Mouse (Mus musculus): ENCODE data around the gene Tnn.
A peak's percentile ranks its signal among the peaks of the same experiment; 100 is the strongest.

Gene Tnn

GRCm38 (mm10) chr1:160082647-160083046, 70.7 kb downstream of the Tnn start:
- DNase-seq (ENCODE audit: low spot score in 2 of 2): no peak

- DNase-seq (ENCODE audit: low spot score in 2 of 2): peak; percentile 76 to 85
These were observed 72.5 kb downstream of the Tnn start for GRCm38 (mm10) chr1:160080800-160081436.

DNA sequence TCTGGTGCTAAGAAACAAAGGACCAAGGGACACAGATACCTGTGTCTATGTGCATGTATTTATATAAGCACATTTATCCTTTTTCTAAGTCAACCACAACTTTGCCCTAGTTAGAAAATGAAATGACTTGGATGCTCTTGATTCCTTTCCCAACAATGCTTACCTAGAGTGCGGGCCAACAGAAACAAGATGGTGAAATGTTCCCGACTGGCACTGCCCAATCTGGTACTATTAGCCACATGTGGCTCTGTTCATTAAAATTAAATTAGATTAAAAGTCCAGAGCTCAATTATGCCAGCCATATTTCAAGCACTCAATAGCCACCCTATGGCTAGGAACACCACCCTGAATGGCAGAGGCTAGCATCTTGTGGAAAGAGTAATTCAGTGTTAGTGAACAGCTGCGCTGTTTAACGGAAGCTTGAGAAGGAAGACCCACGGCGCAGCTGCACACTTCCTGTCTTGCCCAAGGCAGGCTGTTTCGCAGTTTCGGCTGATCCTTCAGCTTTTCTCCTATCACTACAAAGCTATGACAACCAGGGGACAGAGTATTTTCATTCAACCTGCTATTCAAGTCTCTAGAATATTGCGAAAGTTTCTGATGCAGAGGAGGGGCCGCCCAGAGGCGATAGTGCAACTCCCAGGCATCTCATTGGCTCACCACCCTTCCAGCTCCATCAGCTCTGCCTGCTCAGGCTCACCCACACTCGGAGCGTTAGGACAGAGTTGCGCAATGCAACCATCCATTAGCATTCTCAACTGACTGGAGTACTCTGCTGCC, 74.3 kb downstream of the Tnn start:
- DNase-seq (ENCODE audit: low spot score in 2 of 2): peak; percentile 27 to 36

DNA sequence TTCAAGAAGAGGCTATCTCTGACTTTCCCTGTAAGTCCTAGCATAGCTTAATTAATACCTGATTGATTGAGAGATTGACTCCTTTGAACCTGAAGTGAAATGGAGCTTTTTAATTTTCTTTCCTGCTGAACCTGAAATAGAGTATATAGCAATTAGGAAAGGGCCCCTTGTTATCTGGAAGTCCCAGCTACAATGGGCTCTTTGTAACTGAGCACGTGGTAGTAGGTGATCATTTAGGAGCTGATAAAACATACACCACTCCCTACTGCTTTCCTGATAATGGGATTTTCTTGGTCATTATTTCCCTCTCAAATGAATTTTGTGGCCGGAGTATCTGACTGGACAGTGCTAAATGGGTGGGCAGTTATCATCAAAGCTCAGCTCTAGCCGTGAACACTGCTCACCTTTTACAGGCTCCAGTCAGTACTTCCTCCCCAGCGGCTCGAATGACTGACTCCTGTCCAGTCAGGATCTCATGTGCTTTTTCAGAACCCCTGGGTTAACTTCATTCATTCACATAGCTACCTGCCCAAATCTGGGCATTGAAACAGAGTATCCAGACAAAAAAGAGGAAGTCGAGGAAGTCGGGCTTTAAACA, 88.7 kb downstream of the Tnn start:
- DNase-seq (ENCODE audit: low spot score in 2 of 2): no peak

DNA sequence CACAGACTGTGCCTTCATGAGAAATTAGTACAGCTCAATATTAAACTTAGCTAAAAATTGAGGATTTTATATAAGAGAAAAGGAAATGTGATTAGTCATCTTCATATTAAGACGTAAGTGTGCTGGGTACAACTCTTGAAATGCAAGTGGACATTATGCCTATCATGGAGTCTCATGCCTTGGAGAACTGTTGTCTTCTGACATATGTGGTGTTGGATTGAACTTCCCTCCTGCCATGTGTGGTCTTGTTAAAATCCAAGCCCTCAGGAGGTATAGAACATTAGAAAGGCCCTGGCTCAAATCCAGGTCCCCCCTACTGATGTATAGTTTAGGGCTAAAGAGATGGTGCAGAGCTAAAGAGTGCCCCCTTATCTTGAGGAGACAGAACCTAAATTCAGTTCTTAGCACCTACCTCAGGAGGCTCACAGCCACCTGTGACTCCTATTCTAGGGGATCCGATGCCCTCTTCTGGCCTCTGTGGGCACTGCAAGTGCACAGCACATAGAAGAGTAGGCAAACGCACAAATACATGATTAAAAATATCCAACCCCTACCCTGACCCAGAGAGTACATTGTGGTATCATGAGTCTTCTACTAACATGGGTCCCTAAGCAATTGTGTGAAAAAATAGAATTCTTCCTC, 91.5 kb downstream of the Tnn start:
- peak; percentile 57 to 73 for DNase-seq (ENCODE audit: low spot score in 2 of 2)

DNA sequence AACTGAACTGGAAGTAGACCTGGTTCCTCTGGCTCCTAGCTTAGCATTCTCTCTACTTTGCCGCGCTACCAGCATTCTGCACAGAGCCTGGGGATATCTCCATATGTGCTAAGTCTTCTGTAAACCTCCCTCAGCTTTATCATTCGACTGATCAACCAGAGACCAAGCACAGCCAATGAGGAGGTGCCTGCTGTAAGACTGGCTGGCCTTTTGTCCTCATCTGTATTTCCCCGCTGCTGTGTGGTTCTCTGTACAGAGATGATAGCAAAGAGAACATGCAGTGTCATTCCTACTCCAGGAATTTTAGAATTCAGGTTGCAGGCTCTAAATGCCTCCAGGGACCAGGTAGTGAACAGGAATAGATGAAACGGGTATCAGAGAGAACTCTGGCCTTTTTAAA, 92.1 kb downstream of the Tnn start:
- DNase-seq (ENCODE audit: low spot score in 2 of 2): no peak

GRCm38 (mm10) chr1:160060542-160060941, 92.8 kb downstream of the Tnn start:
- no peak for DNase-seq (ENCODE audit: low spot score in 2 of 2)

- no peak for DNase-seq (ENCODE audit: low spot score in 2 of 2)
These were observed 93.5 kb downstream of the Tnn start for GRCm38 (mm10) chr1:160059908-160060307.

GRCm38 (mm10) chr1:160057657-160058056, 95.7 kb downstream of the Tnn start:
- DNase-seq (ENCODE audit: low spot score in 2 of 2): no peak

DNA sequence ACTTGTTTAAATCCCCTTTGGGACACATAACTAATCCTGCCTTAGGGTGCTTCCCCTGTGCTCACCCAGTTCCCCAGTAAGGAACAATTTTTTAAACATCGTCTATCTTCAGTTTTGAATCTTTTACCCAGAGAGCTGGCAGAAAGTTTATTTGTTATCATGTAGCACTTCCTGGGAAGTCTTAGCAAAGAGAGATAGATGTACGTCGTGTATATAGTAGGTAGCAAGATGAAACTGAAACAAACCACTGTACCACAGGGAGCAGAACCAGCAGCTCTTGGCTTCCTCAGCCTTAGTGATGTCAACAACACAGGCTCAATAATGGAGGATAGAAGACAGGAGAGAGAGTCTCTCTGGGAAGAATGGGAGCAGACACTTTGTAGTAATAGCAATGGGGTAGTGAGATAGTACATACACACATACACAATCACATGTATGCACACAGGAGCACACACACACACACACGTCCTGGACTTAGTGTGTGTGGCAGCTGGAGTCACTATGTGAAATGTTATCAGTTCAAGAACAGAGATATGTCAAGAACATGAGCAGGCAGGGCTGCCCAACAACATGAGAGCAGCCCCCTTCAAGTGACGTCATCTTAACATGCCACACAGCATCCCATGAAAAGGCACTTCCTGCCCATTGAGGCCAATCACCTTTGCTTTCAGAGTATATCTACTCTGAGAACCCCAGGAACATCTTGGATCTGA, 98.9 kb downstream of the Tnn start:
- DNase-seq (ENCODE audit: low spot score in 2 of 2): peak in 1 of 2 experiments; percentile 26

GRCm38 (mm10) chr1:160053510-160054305, 99.7 kb downstream of the Tnn start:
- DNase-seq (ENCODE audit: low spot score in 2 of 2): peak; percentile 45 to 47

- peak; percentile 80 to 87 for DNase-seq (ENCODE audit: low spot score in 2 of 2)
These were observed 100.6 kb downstream of the Tnn start for GRCm38 (mm10) chr1:160052556-160053315.

DNA sequence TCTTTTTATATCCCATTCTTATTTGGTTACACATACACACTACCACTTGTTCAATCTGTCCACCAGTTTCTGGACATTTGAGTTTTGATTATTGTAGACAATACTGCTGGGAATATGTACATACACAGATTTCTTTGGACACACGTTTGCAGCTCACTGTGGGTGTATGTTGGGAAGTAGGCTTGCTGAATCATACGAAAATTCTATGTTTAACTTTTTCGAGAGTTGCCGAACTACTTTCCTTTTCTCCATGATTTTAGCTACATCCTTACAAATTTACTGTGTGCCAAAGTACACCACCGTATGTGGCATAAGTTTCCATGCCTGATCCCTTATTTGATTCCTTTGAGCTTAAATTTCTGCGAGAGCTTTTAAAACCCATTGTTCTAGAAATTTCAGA, 102.5 kb downstream of the Tnn start:
- DNase-seq (ENCODE audit: low spot score in 2 of 2): no peak

- no peak for DNase-seq (ENCODE audit: low spot score in 2 of 2)
These were observed 104.1 kb downstream of the Tnn start for GRCm38 (mm10) chr1:160049131-160049880.

GRCm38 (mm10) chr1:160047481-160047931, 105.9 kb downstream of the Tnn start:
- DNase-seq (ENCODE audit: low spot score in 2 of 2): peak in 1 of 2 experiments; percentile 59

DNA sequence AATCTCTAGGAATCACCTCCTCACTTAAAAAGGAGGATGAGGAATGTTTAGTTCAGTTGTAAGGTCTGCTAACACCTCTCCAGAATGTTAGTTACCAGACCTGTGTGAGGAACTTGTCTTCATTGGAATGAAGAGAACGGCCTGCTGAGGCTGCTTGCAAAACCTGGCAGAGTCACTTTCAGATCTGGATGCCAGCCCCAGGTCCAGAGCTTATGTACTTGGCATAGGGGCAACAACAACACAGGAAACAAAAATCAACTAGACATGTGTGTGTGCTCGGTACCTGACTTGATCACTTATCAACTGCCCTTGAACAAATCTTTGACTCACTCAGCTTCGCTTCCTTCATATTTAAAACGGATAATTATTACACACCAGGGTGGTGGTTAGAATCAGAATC, 106.6 kb downstream of the Tnn start:
- DNase-seq (ENCODE audit: low spot score in 2 of 2): no peak

GRCm38 (mm10) chr1:160045971-160046370, 107.4 kb downstream of the Tnn start:
- no peak for DNase-seq (ENCODE audit: low spot score in 2 of 2)

DNA sequence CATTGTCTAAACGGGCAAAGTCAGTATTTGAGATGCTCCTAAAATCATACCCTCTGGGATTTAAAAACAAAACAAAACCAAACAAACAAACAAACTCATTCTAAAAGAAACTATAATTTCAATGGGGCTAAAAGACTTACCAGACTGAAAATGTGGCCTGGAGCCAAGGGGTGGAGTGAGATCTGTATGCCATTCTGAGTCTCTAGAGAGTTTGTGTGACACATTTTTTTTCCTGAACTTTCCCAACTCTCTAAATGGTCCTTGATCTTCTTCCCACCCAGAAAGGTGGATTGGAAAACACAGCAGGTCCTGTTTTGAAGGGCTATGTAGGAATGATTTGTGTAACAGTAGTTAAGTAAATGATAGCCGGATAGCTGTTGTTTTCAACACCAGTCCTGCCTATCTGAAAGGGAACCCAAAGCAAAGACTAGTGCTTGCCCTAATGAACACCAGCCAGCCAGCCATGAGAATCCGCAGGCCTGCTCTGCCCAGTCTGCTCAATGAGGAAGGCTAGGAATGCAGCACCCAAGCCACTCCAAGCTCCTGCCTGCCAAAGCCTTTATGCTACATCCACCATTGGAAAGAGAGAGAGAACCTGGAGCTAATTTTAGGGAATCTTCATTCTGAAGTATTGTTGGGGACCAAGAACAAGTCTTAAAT, 108.2 kb downstream of the Tnn start:
- DNase-seq (ENCODE audit: low spot score in 2 of 2): no peak

Data from natural killer cell, adult 2 months (primary cell).